Mouse (Mus musculus) CH12.LX (cell line): ENCODE measurements at regions not wholly inside any gene's neighbourhood (a gene's known extent, or its start where the extent isn't known, plus 50 kb on each side); places are given as distances from the start of the nearest gene placed in this dataset.

Source experiments
- DNase-seq: peaks from one replicate; pipeline ENCODE4 v3.0.0-alpha.2; 2013; ENCODE audit errors: extremely low read depth
- H3K27ac ChIP-seq: 2 replicates; pipeline ENCODE4 v1.5.1; 2012; ENCODE audit warnings: low read depth, mild to moderate bottlenecking, control low read depth, moderate library complexity; ENCODE audit not compliant: insufficient read depth
- H3K27me3 ChIP-seq: replicated peaks from 2 replicates; pipeline ENCODE3; 2012; ENCODE audit warnings: inconsistent platforms
- H3K36me3 ChIP-seq, 2 experiments: replicated peaks in 1 of 2; 2 replicates each; pipeline versions ENCODE3 to v1.6.1; 2012; ENCODE audit warnings: inconsistent platforms in 1 of 2, low read length in 1 of 2, mild to moderate bottlenecking in 1 of 2, mixed read lengths in 1 of 2, moderate library complexity in 1 of 2; ENCODE audit not compliant: control insufficient read depth in 1 of 2, insufficient read depth in 1 of 2
- H3K4me1 ChIP-seq, 2 experiments: 2 replicates each; pipeline ENCODE4 v1.6.1; 2012; ENCODE audit warnings: inconsistent platforms in 1 of 2, moderate library complexity in 1 of 2; ENCODE audit not compliant: insufficient read depth in 2 of 2, control insufficient read depth in 1 of 2
- H3K4me2 ChIP-seq: 2 replicates; pipeline ENCODE4 v1.6.1; 2012; ENCODE audit warnings: low read depth, mild to moderate bottlenecking, control low read depth; ENCODE audit not compliant: poor library complexity, insufficient read depth, severe bottlenecking
- H3K4me3 ChIP-seq, 3 experiments: fragments of 150-350 bp in 1 of 3; sonication (generic) in 1 of 3; replicated peaks in 1 of 3; 2 replicates each; pipeline versions ENCODE3 to v1.5.1; 2011 to 2012; ENCODE audit warnings: low read depth in 2 of 3, low read length in 2 of 3, mild to moderate bottlenecking in 2 of 3, moderate library complexity in 2 of 3, control low read depth in 1 of 3, improper control_type of control experiment in 1 of 3, inconsistent platforms in 1 of 3, mixed read lengths in 1 of 3; ENCODE audit not compliant: poor library complexity in 1 of 3
- H3K79me2 ChIP-seq: replicated peaks from 2 replicates; pipeline ENCODE4 v1.6.1; 2012; ENCODE audit warnings: mild to moderate bottlenecking, moderate library complexity; ENCODE audit not compliant: control insufficient read depth, poor library complexity, insufficient read depth, severe bottlenecking; ENCODE audit errors: extremely low read depth
- H3K9ac ChIP-seq: 2 replicates; pipeline ENCODE4 v1.6.1; 2012; ENCODE audit warnings: low read depth, mild to moderate bottlenecking, control low read depth, moderate library complexity; ENCODE audit not compliant: insufficient read depth
- H3K9me3 ChIP-seq: replicated peaks from 2 replicates; pipeline ENCODE3; 2012; ENCODE audit warnings: low read length, inconsistent platforms, mixed read lengths
- CHD2 ChIP-seq: IDR thresholded peaks from 2 replicates; pipeline ENCODE4 v1.6.1; 2011; ENCODE audit warnings: low read length, improper control_type of control experiment
- CTCF ChIP-seq, 2 experiments: IDR thresholded peaks in 1 of 2; conservative IDR thresholded peaks in 1 of 2; 2 replicates each; pipeline ENCODE4 v1.5.1; 2011 to 2012; ENCODE audit warnings: low read depth in 2 of 2, low read length in 2 of 2, improper control_type of control experiment in 1 of 2, inconsistent platforms in 1 of 2, mild to moderate bottlenecking in 1 of 2, moderate library complexity in 1 of 2
- ELF1 ChIP-seq: IDR thresholded peaks from 2 replicates; pipeline ENCODE4 v1.6.1; 2014; ENCODE audit warnings: low read depth, mild to moderate bottlenecking, inconsistent platforms, low read length, improper control_type of control experiment
- ETS1 ChIP-seq: conservative IDR thresholded peaks from 2 replicates; pipeline ENCODE4 v1.6.1; 2012; ENCODE audit warnings: low read depth, mild to moderate bottlenecking, inconsistent platforms, low read length, improper control_type of control experiment, moderate library complexity
- GABPA ChIP-seq: IDR thresholded peaks from 2 replicates; pipeline ENCODE4 v1.6.1; 2012; ENCODE audit warnings: low read depth, low read length, improper control_type of control experiment, inconsistent platforms; ENCODE audit not compliant: insufficient replicate concordance
- HCFC1 ChIP-seq: IDR thresholded peaks from 2 replicates; pipeline ENCODE4 v1.6.1; 2012; ENCODE audit warnings: low read depth, mild to moderate bottlenecking, inconsistent platforms, low read length, improper control_type of control experiment
- IRF4 ChIP-seq: IDR thresholded peaks from 2 replicates; pipeline ENCODE4 v1.6.1; 2014; ENCODE audit warnings: low read depth, mild to moderate bottlenecking, inconsistent platforms, low read length, improper control_type of control experiment
- JUN ChIP-seq: IDR thresholded peaks from 2 replicates; pipeline ENCODE4 v1.6.1; 2011; ENCODE audit warnings: low read depth, mild to moderate bottlenecking, low read length, improper control_type of control experiment, moderate library complexity; ENCODE audit not compliant: insufficient read depth
- JUND ChIP-seq: conservative IDR thresholded peaks from 2 replicates; pipeline ENCODE4 v1.6.1; 2011; ENCODE audit warnings: low read depth, low read length, improper control_type of control experiment
- MAFK ChIP-seq: IDR thresholded peaks from 2 replicates; pipeline ENCODE4 v1.6.1; 2011; ENCODE audit warnings: low read length, improper control_type of control experiment; ENCODE audit not compliant: insufficient replicate concordance
- MAX ChIP-seq: IDR thresholded peaks from 2 replicates; pipeline ENCODE4 v1.6.1; 2011; ENCODE audit warnings: low read length, improper control_type of control experiment
- MAZ ChIP-seq: IDR thresholded peaks from 2 replicates; pipeline ENCODE4 v1.6.1; 2012; ENCODE audit warnings: low read depth, mild to moderate bottlenecking, inconsistent platforms, low read length, improper control_type of control experiment, moderate library complexity
- MEF2A ChIP-seq: IDR thresholded peaks from 2 replicates; pipeline ENCODE4 v1.6.1; 2014; ENCODE audit warnings: low read depth, mild to moderate bottlenecking, inconsistent platforms, low read length, improper control_type of control experiment, borderline replicate concordance
- NRF1 ChIP-seq: IDR thresholded peaks from 2 replicates; pipeline ENCODE4 v1.6.1; 2014; ENCODE audit warnings: low read depth, mild to moderate bottlenecking, inconsistent platforms, low read length, improper control_type of control experiment, moderate library complexity
- POLR2AphosphoS2 ChIP-seq: IDR thresholded peaks from 2 replicates; pipeline ENCODE4 v1.6.1; 2011; ENCODE audit warnings: low read depth, low read length, improper control_type of control experiment
- RAD21 ChIP-seq: IDR thresholded peaks from 2 replicates; pipeline ENCODE4 v1.6.1; 2011; ENCODE audit warnings: low read depth, mild to moderate bottlenecking, low read length, improper control_type of control experiment, moderate library complexity
- SIN3A ChIP-seq: IDR thresholded peaks from 2 replicates; pipeline ENCODE4 v1.6.1; 2012; ENCODE audit warnings: low read length, improper control_type of control experiment, inconsistent platforms
- SMC3 ChIP-seq: IDR thresholded peaks from 2 replicates; pipeline ENCODE4 v1.6.1; 2011; ENCODE audit warnings: low read depth, low read length, improper control_type of control experiment
- TBP ChIP-seq: conservative IDR thresholded peaks from 2 replicates; pipeline ENCODE4 v1.6.1; 2011; ENCODE audit warnings: low read depth, low read length, improper control_type of control experiment
- TCF12 ChIP-seq: IDR thresholded peaks from 2 replicates; pipeline ENCODE4 v1.6.1; 2014; ENCODE audit warnings: low read depth, mild to moderate bottlenecking, inconsistent platforms, low read length, improper control_type of control experiment
- UBTF ChIP-seq: IDR thresholded peaks from 2 replicates; pipeline ENCODE4 v1.6.1; 2012; ENCODE audit warnings: low read depth, mild to moderate bottlenecking, inconsistent platforms, low read length, improper control_type of control experiment, moderate library complexity
- USF1 ChIP-seq: IDR thresholded peaks from 2 replicates; pipeline ENCODE4 v1.6.1; 2014; ENCODE audit warnings: low read depth, mild to moderate bottlenecking, inconsistent platforms, low read length, improper control_type of control experiment
- USF2 ChIP-seq: conservative IDR thresholded peaks from 2 replicates; pipeline ENCODE4 v1.6.1; 2011; ENCODE audit warnings: low read depth, low read length, improper control_type of control experiment
- ZC3H11A ChIP-seq: IDR thresholded peaks from 2 replicates; pipeline ENCODE4 v1.6.1; 2012; ENCODE audit warnings: low read depth, mild to moderate bottlenecking, inconsistent platforms, low read length, improper control_type of control experiment
- dilution Hi-C: fragments of 300-500 bp; cut with MboI; formaldehyde crosslinking; loops from 2 replicates; pipeline ENCODE4 v1.14.3; 2020; ENCODE audit warnings: low sequenced_read_pairs; ENCODE audit not compliant: extremely low pct_unique_long_range_greater_than_20kb, extremely low pct_ligation_motif_present
- in situ Hi-C: fragments of 300-500 bp; cut with MboI; formaldehyde crosslinking; loops from 3 replicates; pipeline ENCODE4 v1.14.3; 2019; ENCODE audit warnings: low sequenced_read_pairs, low pct_ligation_motif_present, low pct_unique_long_range_greater_than_20kb, mixed read lengths

DNA sequence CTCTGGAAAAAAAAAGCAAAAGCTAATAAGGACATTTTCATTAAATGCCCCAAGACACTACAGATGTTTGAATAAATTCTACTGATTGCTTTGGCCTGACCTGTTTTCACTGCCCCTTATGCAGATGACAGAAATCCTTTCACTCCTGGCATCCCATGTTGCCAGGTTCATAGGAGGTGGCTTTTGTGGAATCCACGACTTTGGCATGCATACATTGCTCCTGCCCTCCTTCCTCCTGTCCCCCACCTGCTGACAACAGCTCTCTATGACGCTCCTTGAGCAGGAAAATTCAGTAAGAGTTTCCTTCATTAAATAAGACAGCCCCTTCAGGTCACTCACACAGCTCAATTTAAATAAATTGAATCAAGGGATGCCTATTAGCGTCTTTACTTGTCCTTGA lies 582.5 kb downstream of the Btbd3 start:
- TF ChIP-seq HCFC1, result no peak
- no peak for TF ChIP-seq JUN
- no peak for TF ChIP-seq RAD21
- no peak for TF ChIP-seq SIN3A
- TF ChIP-seq NRF1, result no peak
- TF ChIP-seq JUND, result no peak
- TF ChIP-seq POLR2AphosphoS2, result no peak
- no peak for TF ChIP-seq ELF1
- no peak for TF ChIP-seq USF1
- TF ChIP-seq SMC3, result no peak
- TF ChIP-seq MEF2A, result no peak
- TF ChIP-seq TBP, result no peak
- TF ChIP-seq MAZ, result no peak
- TF ChIP-seq USF2, result no peak
- no peak for TF ChIP-seq MAFK
- TF ChIP-seq CHD2, result no peak
- no peak for TF ChIP-seq GABPA
- no peak for TF ChIP-seq TCF12
- TF ChIP-seq, all 38 proteins: peak for 0

DNA sequence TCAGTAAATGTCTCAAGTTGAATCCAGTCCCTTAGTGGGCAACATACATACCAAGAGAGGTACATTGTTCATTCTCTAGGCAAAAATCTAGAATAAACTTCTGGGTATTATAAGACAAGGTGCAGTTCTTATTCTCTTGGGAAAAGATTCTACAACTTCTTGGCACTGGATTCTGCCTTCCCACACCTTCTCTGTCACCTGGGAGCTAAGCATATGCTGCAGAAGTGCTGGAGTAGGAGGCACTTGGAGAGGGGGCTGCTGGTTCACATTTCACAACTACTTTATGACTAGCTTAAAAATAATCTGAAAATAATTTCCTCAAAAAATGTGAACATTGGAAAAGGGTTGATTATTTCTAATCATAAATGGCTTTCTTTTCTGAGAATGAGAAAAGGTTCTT lies 602.8 kb downstream of the Btbd3 start:
- dilution Hi-C loops, result no loop called here
- Histone ChIP-seq H3K4me3 (no peak overlapping the region), H3K9me3 (peaks cover 13% of the 10 kb centered on the region), H3K4me2 (no peak overlapping the region), H3K36me3 (no peaks in the 10 kb centered on the region), H3K9ac (no peak overlapping the region), H3K79me2 (no peaks in the 10 kb centered on the region), H3K4me1 (no peaks in the 10 kb centered on the region), H3K27me3 (no peaks in the 10 kb centered on the region), H3K27ac (no peak overlapping the region)
- DNase-seq, result no peak
- no peak for TF ChIP-seq UBTF
- no peak for TF ChIP-seq GABPA
- no peak for TF ChIP-seq ETS1
- no peak for TF ChIP-seq POLR2AphosphoS2
- TF ChIP-seq SMC3, result no peak
- no peak for TF ChIP-seq ZC3H11A
- no peak for TF ChIP-seq ELF1
- no peak for TF ChIP-seq CTCF (conservative IDR thresholded peaks at IDR 0.05 in 1 of 2, IDR thresholded peaks at IDR 0.05 in 1 of 2; ENCODE audit: low read depth in 2 of 2, low read length in 2 of 2)
- no peak for TF ChIP-seq SIN3A
- no peak for TF ChIP-seq JUND
- no peak for TF ChIP-seq IRF4
- no peak for TF ChIP-seq MAX
- no peak for TF ChIP-seq MEF2A
- in situ Hi-C loops, result no loop called here

More for the DNA sequence above, 582.5 kb downstream of the Btbd3 start:
- Histone ChIP-seq H3K9ac (no peak overlapping the region), H3K4me2 (no peak overlapping the region), H3K4me3 (no peak overlapping the region), H3K4me1 (no peaks in the 10 kb centered on the region), H3K36me3 (no peaks in the 10 kb centered on the region), H3K9me3 (peaks cover 19% of the 10 kb centered on the region), H3K79me2 (no peaks in the 10 kb centered on the region), H3K27ac (no peak overlapping the region), H3K27me3 (no peaks in the 10 kb centered on the region)
- in situ Hi-C loops (no loop called here), dilution Hi-C loops (no loop called here)
- DNase-seq, result no peak
